Mouse (Mus musculus): ENCODE data around the gene Ralgapb.
A peak's percentile ranks its signal among the peaks of the same experiment; 100 is the strongest.

The Ralgapb gene

DNA sequence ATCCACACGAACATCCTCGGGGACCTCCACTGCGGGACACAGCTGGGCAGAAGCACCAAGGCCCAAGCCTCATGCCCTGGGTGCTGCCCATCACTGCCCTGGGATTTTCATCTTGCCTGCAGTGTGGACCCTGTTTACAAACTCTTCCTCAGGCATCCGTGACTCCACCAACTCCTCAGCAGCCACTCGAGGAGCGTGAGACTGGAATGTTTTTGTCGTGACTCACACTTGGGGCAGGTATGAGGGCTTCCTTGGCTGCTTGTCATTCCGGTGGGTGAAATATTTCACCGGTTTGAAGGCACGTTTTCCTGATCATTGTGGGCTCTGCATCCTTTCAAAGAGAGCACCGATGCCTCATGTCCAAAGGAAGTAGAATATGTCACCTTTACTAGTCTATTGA is 109.4 kb downstream of the Ralgapb start:
- no peak for DNase-seq

DNA sequence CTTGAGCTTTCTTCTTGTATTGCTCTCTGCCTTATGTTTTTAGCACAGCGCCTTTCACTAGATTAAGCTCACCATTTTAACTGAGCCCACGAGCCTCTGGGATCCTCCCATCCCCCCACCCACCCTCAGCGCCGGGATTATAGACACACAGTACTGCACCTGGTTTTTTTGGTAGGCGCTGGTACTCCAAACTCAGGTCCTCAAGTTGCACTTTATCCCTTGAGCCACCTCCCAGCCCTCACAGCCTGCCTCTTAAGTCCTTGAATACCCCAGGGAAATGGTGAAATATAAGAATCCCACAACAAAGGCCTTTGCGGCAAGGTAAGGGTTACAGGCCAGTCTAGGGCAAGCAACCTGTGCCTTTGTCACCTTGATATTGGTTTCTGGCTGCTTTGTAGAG is 110.2 kb downstream of the Ralgapb start:
- no peak for DNase-seq

DNA sequence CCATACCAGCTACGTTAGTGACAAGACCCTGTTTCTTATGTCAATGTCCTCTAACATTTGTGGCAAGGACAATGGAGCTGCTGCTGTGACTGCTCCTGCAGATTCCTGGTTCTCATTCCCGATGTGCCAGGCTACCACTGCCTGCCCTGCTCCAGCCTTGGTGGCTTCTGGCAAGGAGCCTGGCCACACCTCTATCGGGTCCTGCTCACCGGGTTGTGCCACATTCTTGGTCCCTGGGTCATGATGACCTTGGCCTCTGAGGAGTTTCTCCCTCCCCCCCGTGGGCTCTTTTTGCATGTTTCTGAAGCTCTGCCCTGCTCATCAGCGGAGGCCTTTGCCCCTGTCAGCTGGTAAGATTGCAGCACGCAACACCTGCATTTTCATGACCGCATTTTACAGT is 113.4 kb downstream of the Ralgapb start:
- DNase-seq = no peak

DNA sequence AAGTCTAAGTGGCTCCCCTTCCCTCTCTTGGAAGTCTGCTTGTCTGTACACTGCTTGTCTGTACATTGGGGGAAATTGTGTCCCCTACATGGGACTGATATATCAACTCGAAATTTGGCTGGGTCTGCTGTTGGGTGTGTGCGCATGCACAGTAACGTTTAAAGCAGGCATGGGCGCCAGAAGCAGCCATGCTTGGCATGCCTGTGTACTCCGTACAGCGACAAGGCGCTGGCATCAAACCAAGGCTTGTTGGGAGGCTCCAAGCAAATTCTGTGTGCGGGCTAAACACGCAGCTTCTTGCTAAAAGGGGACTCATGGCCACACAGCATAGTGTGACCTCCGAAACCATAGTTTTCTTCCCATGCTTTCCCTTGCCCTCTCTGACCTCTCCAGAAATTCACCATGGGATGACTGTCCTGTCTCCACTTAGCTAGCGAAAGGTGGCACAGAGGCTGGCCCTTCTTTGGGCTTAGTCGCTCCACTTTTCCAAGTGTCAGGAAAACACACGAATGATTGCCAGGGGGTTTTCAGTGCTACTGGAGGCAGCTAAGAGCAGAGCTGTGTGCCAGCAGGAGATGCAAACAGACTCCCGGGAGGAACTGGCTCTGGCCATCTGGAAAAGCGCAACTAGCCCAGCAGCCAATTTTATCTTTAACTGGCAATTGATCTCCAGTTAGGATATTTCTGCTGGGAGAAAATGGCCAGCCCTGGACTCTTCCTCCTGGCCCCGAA is 114.6 kb downstream of the Ralgapb start:
- no peak for DNase-seq

DNA sequence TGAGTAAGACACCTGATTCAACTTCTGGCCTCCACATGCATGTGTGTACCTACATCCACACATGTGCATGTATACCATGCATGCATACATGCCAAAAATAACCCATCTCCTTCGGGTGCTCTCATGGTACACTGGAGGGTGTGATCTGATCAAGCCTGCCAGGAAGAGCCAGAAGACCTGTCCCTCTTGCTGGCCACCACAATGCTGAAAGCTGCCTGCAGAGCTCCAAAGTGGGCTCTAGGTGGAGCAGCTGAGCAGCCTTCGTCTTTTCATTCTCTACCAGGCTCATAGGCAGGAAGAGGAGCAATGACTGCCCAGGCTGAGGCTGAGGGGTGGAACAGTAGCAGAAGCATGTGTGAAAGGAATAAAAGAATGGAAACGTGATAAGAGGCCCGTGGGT is 124.4 kb downstream of the Ralgapb start:
- DNase-seq = peak; percentile 19

DNA sequence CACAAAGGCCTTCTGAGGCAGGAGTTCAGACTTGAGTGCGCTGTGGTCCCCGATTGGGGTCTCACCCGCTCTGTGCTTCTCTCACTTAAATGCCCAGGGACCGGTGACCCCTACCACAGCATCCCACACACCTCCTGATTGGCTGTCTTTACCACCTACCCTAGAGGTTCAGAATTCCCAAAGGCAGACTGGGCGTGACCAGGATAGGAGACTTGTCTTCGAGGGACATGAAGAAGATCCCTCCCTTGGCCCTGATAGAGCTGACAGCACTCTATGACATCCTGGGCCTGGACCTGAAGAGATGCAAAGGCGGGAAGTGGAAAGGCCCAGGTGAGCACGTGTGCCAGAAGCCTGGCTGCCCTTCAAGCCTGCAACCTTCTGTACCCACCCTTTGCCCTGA is 124.9 kb downstream of the Ralgapb start:
- no peak for DNase-seq

DNA sequence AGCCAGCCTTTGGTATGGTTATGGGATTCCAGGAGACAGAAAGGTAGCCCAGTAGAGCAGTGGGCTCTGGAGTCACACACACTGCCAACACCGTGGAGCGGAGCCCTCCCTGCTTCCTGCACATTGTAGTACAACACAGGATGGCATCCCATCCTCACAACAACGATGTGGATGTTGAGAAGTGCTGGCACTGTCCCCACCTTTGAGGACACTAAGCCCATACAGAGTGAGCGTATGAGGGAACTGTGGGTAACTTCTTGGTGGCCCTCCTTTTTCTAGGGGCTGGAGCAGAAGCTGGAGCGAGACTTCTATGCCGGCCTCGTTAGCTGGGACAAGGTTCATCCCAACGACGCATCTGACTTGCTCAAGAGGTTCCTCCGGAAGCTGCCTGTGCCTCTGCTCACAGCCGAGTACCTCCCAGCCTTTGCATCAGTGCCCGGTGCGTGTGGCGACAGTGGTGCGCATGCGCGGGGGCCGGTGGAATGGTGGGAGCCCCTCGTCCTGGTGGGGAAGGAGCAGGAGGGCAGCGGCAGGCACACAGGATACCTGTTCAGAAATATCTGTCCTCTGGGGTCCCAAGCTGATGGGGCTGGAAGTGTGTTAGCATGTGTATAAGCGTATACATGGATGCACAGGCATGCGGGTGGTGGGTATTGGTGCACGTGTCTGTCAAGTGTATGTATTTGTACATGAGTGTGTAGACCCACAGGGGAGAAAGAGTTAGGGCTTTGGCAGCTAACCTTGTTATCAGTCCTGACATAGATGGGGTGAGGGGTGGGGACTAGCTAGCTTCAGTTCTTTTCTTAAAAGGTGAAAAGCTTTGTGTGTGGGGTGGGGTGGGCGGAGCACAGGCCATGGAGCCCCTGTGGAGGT is 130.0 kb downstream of the Ralgapb start:
- no peak for DNase-seq

DNA sequence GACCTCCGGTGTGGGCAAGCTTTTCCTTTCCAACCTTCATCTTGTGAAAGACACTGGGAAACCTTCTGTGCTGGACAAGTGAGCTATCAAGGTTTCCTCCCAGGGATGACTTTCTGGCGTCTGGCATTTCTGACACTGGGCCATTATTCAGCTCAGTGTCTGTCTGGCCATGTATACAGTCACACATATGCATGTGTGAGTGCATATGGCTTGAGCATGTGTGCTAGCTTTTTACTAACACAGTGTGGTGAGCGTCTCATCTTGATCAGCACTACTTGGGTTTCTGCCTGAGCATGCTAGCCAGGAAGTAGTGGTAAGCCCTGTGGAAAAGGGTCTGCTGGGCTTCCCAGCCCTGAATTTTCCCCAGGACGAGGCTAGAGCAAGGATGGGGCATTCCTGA is 131.6 kb downstream of the Ralgapb start:
- DNase-seq = no peak

DNA sequence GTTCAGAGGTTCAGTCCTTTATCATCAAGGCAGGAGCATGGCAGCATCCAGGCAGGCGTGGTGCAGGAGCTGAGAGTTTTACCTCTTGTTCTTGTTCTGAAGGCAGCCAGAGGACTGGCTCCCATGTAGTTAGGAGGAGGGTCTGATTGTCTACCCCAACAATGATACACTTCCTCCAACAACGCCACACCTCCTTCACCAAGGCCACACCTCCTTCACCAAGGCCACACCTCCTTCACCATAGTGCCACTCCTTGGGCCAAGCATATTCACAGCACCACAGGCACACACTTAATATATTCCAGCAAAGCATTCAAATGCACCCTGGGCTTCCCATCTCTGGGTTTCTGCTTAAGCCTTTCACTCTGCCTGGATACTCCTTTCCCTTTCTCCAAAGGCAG is 135.6 kb downstream of the Ralgapb start:
- DNase-seq = no peak

DNA sequence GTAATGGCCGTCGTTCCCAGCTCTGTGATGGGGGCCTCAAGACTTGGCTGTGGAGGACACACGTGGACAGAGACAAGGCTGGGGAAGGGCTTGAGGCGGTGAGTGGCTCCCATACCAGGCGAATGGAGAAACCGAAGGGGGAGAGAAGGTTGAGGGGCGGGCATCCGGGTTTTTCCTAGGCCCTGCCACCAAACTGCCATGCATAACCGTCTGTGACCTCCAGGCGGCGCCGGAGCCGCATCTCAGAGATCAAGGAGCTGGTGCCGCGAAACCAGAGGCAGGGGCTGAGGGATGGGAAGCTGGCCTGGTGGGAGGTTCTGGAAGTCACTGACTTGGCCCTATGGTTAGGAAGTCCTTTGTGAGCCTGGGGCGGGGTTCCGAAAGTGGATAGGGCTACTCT is 137.1 kb downstream of the Ralgapb start:
- DNase-seq = peak; percentile 60
